Mouse (Mus musculus) spleen, postnatal 14 days (tissue): ENCODE results near the gene Flot2.

Source experiments
- DNase-seq, 2 experiments: peaks; one replicate each; pipeline ENCODE4 v3.0.0; 2021 to 2022; ENCODE audit warnings: low spot score in 2 of 2

The Flot2 gene

GRCm38 (mm10) chr11:78102958-78103747, 65.4 kb downstream of the Flot2 start:
- DNase-seq: peak in 1 of 2 experiments; percentile 37

GRCm38 (mm10) chr11:78104501-78104900, 66.8 kb downstream of the Flot2 start:
- DNase-seq: no peak
